Mouse (Mus musculus): ENCODE data around the gene Styk1.

- TF ChIP-seq POLR2A (IDR thresholded peaks at IDR 0.05; ENCODE audit: control insufficient read depth, extremely low read depth, insufficient read depth, low read length, poor library complexity) = no peak
- TF ChIP-seq CTCF (IDR thresholded peaks at IDR 0.05; ENCODE audit: borderline replicate concordance, control insufficient read depth, extremely low read depth, insufficient read depth, low read length, poor library complexity) = no peak
Observed at GRCm38 (mm10) chr6:131272311-131272710, 81.1 kb downstream of the Styk1 start.

All from thymus, adult 2 months (tissue).